Mouse (Mus musculus) kidney, adult 2 months (tissue): ENCODE data around the gene Cracr2a. TPM values are rescaled to one million over a fixed set of nuclear protein-coding genes. Genes with fewer than 3 reads are reported as not detected.

Experiments used
- DNase-seq: peaks from one replicate; pipeline ENCODE4 v3.0.0; 2021
- H3K27ac ChIP-seq: fragments of 200-500 bp; 2 replicates; pipeline ENCODE4 v1.5.1; 2012; ENCODE audit warnings: low read depth, low read length, control low read depth, inconsistent platforms; ENCODE audit not compliant: insufficient read depth
- H3K27me3 ChIP-seq: fragments of 200-500 bp; replicated peaks from 2 replicates; pipeline ENCODE4 v1.6.1; 2012; ENCODE audit warnings: mild to moderate bottlenecking, moderate library complexity, low read length, inconsistent platforms; ENCODE audit not compliant: control insufficient read depth, insufficient read depth
- H3K36me3 ChIP-seq: fragments of 200-500 bp; 2 replicates; pipeline ENCODE4 v1.6.1; 2012; ENCODE audit warnings: mild to moderate bottlenecking, moderate library complexity, low read length, inconsistent platforms; ENCODE audit not compliant: control insufficient read depth, insufficient read depth
- H3K4me1 ChIP-seq: fragments of 200-500 bp; 2 replicates; pipeline ENCODE4 v1.6.1; 2011; ENCODE audit warnings: low read length; ENCODE audit not compliant: control insufficient read depth, insufficient read depth
- H3K4me3 ChIP-seq: fragments of 200-500 bp; 2 replicates; pipeline ENCODE4 v1.5.1; 2011; ENCODE audit warnings: mild to moderate bottlenecking, low read depth, low read length, control low read depth; ENCODE audit not compliant: insufficient read depth
- CTCF ChIP-seq: fragments of 200-500 bp; conservative IDR thresholded peaks from 2 replicates; pipeline ENCODE4 v1.5.1; 2011; ENCODE audit warnings: low read depth, mild to moderate bottlenecking, control low read depth, low read length, moderate library complexity, mixed read lengths; ENCODE audit not compliant: insufficient read depth, insufficient read length
- POLR2A ChIP-seq: fragments of 200-500 bp; IDR thresholded peaks from one replicate; pipeline ENCODE4 v1.6.1; 2011; ENCODE audit warnings: low read depth, low read length, control low read depth
- WGBS: fragments of 180-500 bp; shearing (Covaris S2); methylation state at CpG from one replicate; pipeline ENCODE4 v1.1.7; 2018; 5-methylcytosine and 5-hydroxymethylcytosine counted together
- polyA plus RNA-seq: library from polyadenylated mRNA; depleted of rRNA; stranded (reverse); fragments of >200 nt; gene quantifications from 2 replicates; pipeline ENCODE4 v1.2.3, GENCODE M21; 2012

Gene Cracr2a
- polyA plus RNA-seq, 1 experiment: 0.59 TPM

DNA sequence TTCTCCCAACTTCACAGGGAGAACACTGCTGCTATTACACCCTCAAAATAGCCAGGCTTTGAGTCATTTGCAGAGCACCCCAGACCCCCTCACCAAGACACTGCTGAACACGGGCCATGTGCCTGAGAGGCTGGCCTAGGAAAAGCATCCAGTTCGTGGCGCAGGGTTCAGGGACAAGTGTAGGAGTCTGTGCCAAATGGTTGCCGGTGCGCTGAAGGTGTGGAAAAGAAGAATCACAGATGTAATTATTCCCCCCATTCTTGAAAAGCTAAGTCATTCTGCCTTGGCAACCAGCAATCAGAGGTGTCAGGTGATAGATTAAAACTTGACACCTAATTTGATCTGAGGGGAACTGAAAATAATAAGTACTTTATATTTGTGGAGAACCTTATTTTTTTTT lies 98.3 kb downstream of the Cracr2a start:
- H3K4me1 ChIP-seq: no peaks in the 10 kb centered on the region
- 83% methylated on average over 5 of the region's 5 CpGs for WGBS
- no peak overlapping the region for H3K4me3 ChIP-seq
- no peaks in the 10 kb centered on the region for H3K36me3 ChIP-seq
- DNase-seq: no peak
- no peak for TF ChIP-seq POLR2A
- TF ChIP-seq CTCF: no peak
- H3K27ac ChIP-seq: no peak overlapping the region
- no peaks in the 10 kb centered on the region for H3K27me3 ChIP-seq

GRCm38 (mm10) chr6:127659966-127660365 lies 98.8 kb downstream of the Cracr2a start:
- Histone ChIP-seq H3K27me3 (no peaks in the 10 kb centered on the region), H3K27ac (no peak overlapping the region), H3K4me3 (no peak overlapping the region), H3K36me3 (no peaks in the 10 kb centered on the region), H3K4me1 (no peaks in the 10 kb centered on the region)
- DNase-seq: no peak
- TF ChIP-seq CTCF (no peak), POLR2A (no peak)
- 78% methylated on average over 4 of the region's 4 CpGs for WGBS

- Histone ChIP-seq H3K27ac (no peak overlapping the region), H3K27me3 (no peaks in the 10 kb centered on the region), H3K4me1 (no peaks in the 10 kb centered on the region), H3K36me3 (no peaks in the 10 kb centered on the region), H3K4me3 (no peak overlapping the region)
- no peak for TF ChIP-seq POLR2A
- no peak for TF ChIP-seq CTCF
- 74% methylated on average over 7 of the region's 7 CpGs for WGBS
- no peak for DNase-seq
These were observed 100.7 kb downstream of the Cracr2a start for GRCm38 (mm10) chr6:127661717-127662292.

DNA sequence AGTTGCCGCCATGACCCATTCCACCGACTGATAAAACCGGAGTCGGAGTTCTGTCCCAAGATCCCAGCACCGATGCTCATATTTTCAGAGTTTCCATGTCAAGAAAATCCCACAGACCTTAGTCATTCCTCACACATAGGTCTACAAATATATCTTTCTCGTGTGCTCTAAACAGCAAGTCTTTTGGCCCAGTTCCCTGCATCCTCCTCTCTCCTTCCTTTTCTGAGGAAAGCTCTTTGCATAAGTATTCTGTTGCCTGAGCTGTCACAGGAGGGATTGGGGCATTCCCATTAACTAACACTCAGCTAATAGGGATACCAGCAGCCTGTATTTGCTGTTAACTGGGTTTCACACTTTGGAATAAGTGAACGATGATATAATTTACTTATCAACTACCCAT lies 102.1 kb downstream of the Cracr2a start:
- H3K36me3 ChIP-seq: no peaks in the 10 kb centered on the region
- no peak overlapping the region for H3K27ac ChIP-seq
- H3K27me3 ChIP-seq: no peaks in the 10 kb centered on the region
- WGBS: 86% methylated on average over 7 of the region's 7 CpGs
- H3K4me1 ChIP-seq: no peaks in the 10 kb centered on the region
- no peak for DNase-seq
- no peak overlapping the region for H3K4me3 ChIP-seq
- no peak for TF ChIP-seq CTCF
- TF ChIP-seq POLR2A: no peak

DNA sequence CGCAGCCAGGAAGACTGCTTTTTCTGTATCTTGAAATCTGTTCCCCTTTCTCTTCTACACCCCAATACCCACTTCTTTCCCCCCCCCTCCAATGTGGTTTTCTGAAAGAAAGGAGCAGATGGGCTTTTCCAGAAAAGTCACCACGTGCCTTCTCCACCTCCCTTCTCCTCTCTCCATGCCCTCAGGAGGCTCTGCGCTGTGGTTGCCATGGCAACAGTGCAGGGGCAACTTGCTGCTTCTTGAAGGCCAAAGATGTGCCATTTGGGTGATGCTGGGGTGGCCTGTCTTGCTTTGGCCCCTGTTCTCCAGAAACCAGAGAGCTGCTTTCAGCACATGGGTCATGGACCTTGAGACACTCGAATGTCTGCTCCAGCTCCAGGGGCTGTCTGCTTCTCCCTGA lies 108.2 kb downstream of the Cracr2a start:
- DNase-seq: no peak
- no peak overlapping the region for H3K4me3 ChIP-seq
- no peaks in the 10 kb centered on the region for H3K4me1 ChIP-seq
- no peak for TF ChIP-seq POLR2A
- TF ChIP-seq CTCF: no peak
- H3K27ac ChIP-seq: no peak overlapping the region
- no peaks in the 10 kb centered on the region for H3K27me3 ChIP-seq
- no peaks in the 10 kb centered on the region for H3K36me3 ChIP-seq
- WGBS: 82% methylated on average over 4 of the region's 4 CpGs

DNA sequence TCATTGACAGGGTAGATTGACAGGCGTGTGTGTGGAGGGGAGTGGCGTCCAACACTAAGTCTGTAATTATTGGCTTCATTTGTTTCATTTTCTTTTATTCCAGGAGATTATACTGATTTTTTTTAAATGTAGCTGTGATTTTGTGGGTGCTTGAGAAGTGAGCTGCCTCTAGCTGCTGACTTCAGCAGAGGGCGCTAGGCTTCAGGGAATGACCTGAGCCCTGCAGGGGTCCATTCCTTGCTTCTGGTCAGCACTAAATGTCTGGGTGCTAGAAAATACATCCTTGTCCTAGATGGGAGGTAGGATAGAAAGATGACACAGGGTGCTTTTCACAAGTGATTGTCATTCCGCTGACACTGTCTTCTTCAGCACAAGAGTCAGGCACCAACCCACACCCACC lies 108.9 kb downstream of the Cracr2a start:
- no peak overlapping the region for H3K4me3 ChIP-seq
- no peaks in the 10 kb centered on the region for H3K36me3 ChIP-seq
- H3K27me3 ChIP-seq: no peaks in the 10 kb centered on the region
- no peak for DNase-seq
- WGBS: 98% methylated on average over 4 of the region's 4 CpGs
- no peak overlapping the region for H3K27ac ChIP-seq
- TF ChIP-seq POLR2A (no peak), CTCF (no peak)
- H3K4me1 ChIP-seq: no peaks in the 10 kb centered on the region

DNA sequence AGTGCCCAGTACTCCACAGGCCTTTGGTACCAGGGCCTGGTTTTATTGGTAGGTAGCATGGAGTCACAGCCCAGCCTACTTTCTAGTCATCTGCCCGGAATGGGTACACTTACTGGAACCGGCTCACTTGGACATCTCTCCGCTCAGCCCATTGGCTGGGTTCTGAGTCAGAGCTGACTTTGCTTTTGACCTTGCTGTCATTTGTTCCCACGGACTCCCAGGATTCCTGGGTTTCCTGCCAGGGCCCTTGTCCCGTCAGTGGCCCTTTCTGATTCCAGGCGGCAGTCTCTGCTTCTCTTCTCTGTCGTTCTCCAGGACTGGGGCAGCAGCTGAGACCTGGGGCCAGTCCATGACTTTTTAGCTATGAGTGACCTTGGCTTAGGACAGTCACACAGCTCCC lies 110.9 kb downstream of the Cracr2a start:
- no peak for DNase-seq
- TF ChIP-seq CTCF (no peak), POLR2A (no peak)
- H3K27me3 ChIP-seq: no peaks in the 10 kb centered on the region
- no peak overlapping the region for H3K4me3 ChIP-seq
- no peak overlapping the region for H3K27ac ChIP-seq
- no peaks in the 10 kb centered on the region for H3K36me3 ChIP-seq
- 70% methylated on average over 7 of the region's 7 CpGs for WGBS
- no peaks in the 10 kb centered on the region for H3K4me1 ChIP-seq
